Mouse (Mus musculus) ES-Bruce4 (cell line): ENCODE measurements around the gene Lipc. TPM values are rescaled to one million over a fixed set of nuclear protein-coding genes. Genes with fewer than 3 reads are reported as not detected.

Experiments
- H3K27ac ChIP-seq: 2 replicates; pipeline ENCODE4 v1.5.1; 2012; ENCODE audit warnings: low read length, inconsistent platforms; ENCODE audit not compliant: insufficient read depth
- H3K27me3 ChIP-seq: 2 replicates; pipeline ENCODE4 v1.6.1; 2012; ENCODE audit warnings: mild to moderate bottlenecking, low read length, inconsistent platforms; ENCODE audit not compliant: control insufficient read depth, poor library complexity, insufficient read depth, severe bottlenecking
- H3K36me3 ChIP-seq: 2 replicates; pipeline ENCODE4 v1.6.1; 2012; ENCODE audit warnings: inconsistent platforms, mild to moderate bottlenecking, low read length, moderate library complexity; ENCODE audit not compliant: control insufficient read depth, poor library complexity, insufficient read depth, severe bottlenecking
- H3K4me1 ChIP-seq: one replicate; pipeline ENCODE4 v1.8.1; 2011; ENCODE audit warnings: low read length; ENCODE audit not compliant: control insufficient read depth, insufficient read depth
- H3K4me3 ChIP-seq: 2 replicates; pipeline ENCODE4 v1.5.1; 2011; ENCODE audit warnings: low read depth, mild to moderate bottlenecking, low read length
- H3K9ac ChIP-seq: 2 replicates; pipeline ENCODE4 v1.6.1; 2012; ENCODE audit warnings: low read depth, mild to moderate bottlenecking, inconsistent platforms; ENCODE audit not compliant: poor library complexity, severe bottlenecking
- H3K9me3 ChIP-seq: replicated peaks from 2 replicates; pipeline ENCODE4 v1.6.1; 2012; ENCODE audit warnings: mild to moderate bottlenecking, low read length, inconsistent platforms; ENCODE audit not compliant: control insufficient read depth, poor library complexity, insufficient read depth, severe bottlenecking
- CTCF ChIP-seq: IDR thresholded peaks from one replicate; pipeline ENCODE4 v1.8.1; 2011; ENCODE audit warnings: low read depth, low read length
- EP300 ChIP-seq: IDR thresholded peaks from 2 replicates; pipeline ENCODE4 v1.6.1; 2011; ENCODE audit warnings: low read depth, low read length; ENCODE audit not compliant: insufficient read depth
- POLR2A ChIP-seq: IDR thresholded peaks from one replicate; pipeline ENCODE4 v1.8.1; 2011; ENCODE audit warnings: low read length; ENCODE audit not compliant: insufficient read depth
- polyA plus RNA-seq: library from polyadenylated mRNA; stranded (reverse); fragments of >200 nt; gene quantifications from 2 replicates; pipeline ENCODE4 v1.2.4, GENCODE M21; 2011; ENCODE audit warnings: low read depth; ENCODE audit not compliant: missing spikeins, insufficient read depth, insufficient read length

Lipc gene
- polyA plus RNA-seq, 1 experiment: not detected

GRCm38 (mm10) chr9:70969244-70969643, 17.2 kb upstream of the Lipc start:
- H3K4me1 ChIP-seq: no peaks in the 10 kb centered on the region
- TF ChIP-seq CTCF: no peak
- TF ChIP-seq EP300: no peak
- TF ChIP-seq POLR2A: no peak

GRCm38 (mm10) chr9:70965999-70966994, 14.3 kb upstream of the Lipc start:
- Histone ChIP-seq H3K9ac (no peak overlapping the region), H3K36me3 (no peaks in the 10 kb centered on the region), H3K27ac (no peak overlapping the region), H3K4me3 (no peak overlapping the region), H3K4me1 (no peaks in the 10 kb centered on the region), H3K9me3 (no peaks in the 10 kb centered on the region), H3K27me3 (no peaks in the 10 kb centered on the region; the same call in 1 of the 2 replicates)
- TF ChIP-seq EP300 (no peak), POLR2A (no peak), CTCF (no peak)

More at GRCm38 (mm10) chr9:70969244-70969643, 17.2 kb upstream of the Lipc start:
- Histone ChIP-seq H3K9ac (no peak overlapping the region), H3K27ac (no peak overlapping the region), H3K9me3 (no peaks in the 10 kb centered on the region), H3K4me3 (no peak overlapping the region), H3K27me3 (no peaks in the 10 kb centered on the region; the same call in 1 of the 2 replicates), H3K36me3 (no peaks in the 10 kb centered on the region)

GRCm38 (mm10) chr9:70965422-70965821, 13.4 kb upstream of the Lipc start:
- TF ChIP-seq POLR2A: no peak
- no peak for TF ChIP-seq CTCF
- no peak for TF ChIP-seq EP300
- Histone ChIP-seq H3K36me3 (no peaks in the 10 kb centered on the region), H3K9ac (no peak overlapping the region), H3K4me1 (no peaks in the 10 kb centered on the region), H3K27me3 (no peaks in the 10 kb centered on the region; the same call in 1 of the 2 replicates), H3K27ac (no peak overlapping the region), H3K9me3 (no peaks in the 10 kb centered on the region), H3K4me3 (no peak overlapping the region)

GRCm38 (mm10) chr9:70965011-70965410, 13.0 kb upstream of the Lipc start:
- TF ChIP-seq EP300 (no peak), POLR2A (no peak), CTCF (no peak)
- Histone ChIP-seq H3K27ac (no peak overlapping the region), H3K36me3 (no peaks in the 10 kb centered on the region), H3K9me3 (no peaks in the 10 kb centered on the region), H3K4me3 (no peak overlapping the region), H3K4me1 (no peaks in the 10 kb centered on the region), H3K27me3 (no peaks in the 10 kb centered on the region; the same call in 1 of the 2 replicates), H3K9ac (no peak overlapping the region)

DNA sequence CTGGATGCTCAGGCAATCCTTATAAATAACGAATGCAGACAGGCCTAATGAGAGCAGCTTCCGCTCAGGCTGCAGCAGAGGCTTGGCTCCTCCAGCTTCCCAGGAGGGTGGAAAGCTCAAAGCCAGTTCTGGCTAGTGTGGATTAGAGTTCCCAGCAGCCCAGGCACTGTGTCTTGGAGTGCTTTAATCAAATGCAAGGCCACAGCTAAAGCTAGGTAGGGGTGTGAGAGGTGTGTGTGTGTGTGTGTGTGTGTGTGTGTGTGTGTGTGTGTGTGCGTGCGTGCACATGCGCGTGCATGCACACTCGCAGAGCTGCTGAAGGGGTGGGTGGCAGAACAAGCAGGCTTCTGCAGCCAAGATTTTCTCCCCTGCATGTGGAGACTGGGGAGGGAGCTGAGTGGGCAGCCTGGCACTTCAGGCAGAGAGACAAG, 11.4 kb upstream of the Lipc start:
- no peaks in the 10 kb centered on the region for H3K9me3 ChIP-seq
- H3K27me3 ChIP-seq: no peaks in the 10 kb centered on the region; the same call in 1 of the 2 replicates
- no peaks in the 10 kb centered on the region for H3K4me1 ChIP-seq
- H3K4me3 ChIP-seq: no peak overlapping the region
- no peak overlapping the region for H3K27ac ChIP-seq
- no peaks in the 10 kb centered on the region for H3K36me3 ChIP-seq
- H3K9ac ChIP-seq: no peak overlapping the region
- TF ChIP-seq EP300: no peak
- no peak for TF ChIP-seq POLR2A
- no peak for TF ChIP-seq CTCF

- Histone ChIP-seq H3K27me3 (no peaks in the 10 kb centered on the region; the same call in 1 of the 2 replicates), H3K36me3 (no peaks in the 10 kb centered on the region), H3K4me3 (no peak overlapping the region), H3K27ac (no peak overlapping the region), H3K9ac (no peak overlapping the region), H3K9me3 (no peaks in the 10 kb centered on the region), H3K4me1 (no peaks in the 10 kb centered on the region)
- no peak for TF ChIP-seq EP300
- no peak for TF ChIP-seq CTCF
- no peak for TF ChIP-seq POLR2A
Measured at GRCm38 (mm10) chr9:70962781-70963455, 10.9 kb upstream of the Lipc start.
